Mouse (Mus musculus): ENCODE data around the gene Gm42372. TPM values are rescaled to one million over a fixed set of nuclear protein-coding genes. Genes with fewer than 3 reads are reported as not detected.

Gene Gm42372
- polyA plus RNA-seq, 1 experiment from 2014 or later = 0.65 TPM

- peak; percentile 92 for DNase-seq (ENCODE audit: low spot score)
- peak; percentile 94 for ATAC-seq (ENCODE audit: insufficient number of reproducible peaks, low FRiP score, low TSS enrichment, low read depth)
- Histone ChIP-seq H3K9ac (ENCODE audit: low read length) (peak overlapping the region; percentile 77), H3K4me1 (ENCODE audit: control insufficient read depth, insufficient read depth, low read length) (peaks cover 24% of the 10 kb centered on the region), H3K36me3 (ENCODE audit: control insufficient read depth, insufficient read depth, low read length) (peaks cover 9% of the 10 kb centered on the region; the same call in 1 of the 2 replicates), H3K9me3 (ENCODE audit: control insufficient read depth, low read length) (no peaks in the 10 kb centered on the region; the same call in 1 of the 2 replicates), H3K4me3 (ENCODE audit: low read depth, low read length) (peak overlapping the region; percentile 72), H3K4me2 (ENCODE audit: low read depth, severe bottlenecking) (peak overlapping the region; percentile 62), H3K27ac (replicated peaks; ENCODE audit: low read depth, low read length) (peak overlapping the region; percentile 71), H3K27me3 (ENCODE audit: control insufficient read depth, insufficient read depth, low read length) (no peaks in the 10 kb centered on the region)
- under 1% methylated on average over 27 of the region's 27 CpGs for WGBS
Observed at GRCm38 (mm10) chr7:16993651-16994399, 10.9 kb downstream of the Gm42372 start.

GRCm38 (mm10) chr7:16994400-16994799, 11.5 kb downstream of the Gm42372 start:
- 5% methylated on average over 20 of the region's 20 CpGs for WGBS
- H3K4me1 ChIP-seq (ENCODE audit: control insufficient read depth, insufficient read depth, low read length) = peaks cover 24% of the 10 kb centered on the region
- no peak overlapping the region for H3K27ac ChIP-seq (replicated peaks; ENCODE audit: low read depth, low read length)
- peak overlapping the region; percentile 77 for H3K9ac ChIP-seq (ENCODE audit: low read length)
- H3K4me2 ChIP-seq (ENCODE audit: low read depth, severe bottlenecking) = peak overlapping the region; percentile 62
- DNase-seq (ENCODE audit: low spot score) = no peak
- peaks cover 9% of the 10 kb centered on the region; the same call in 1 of the 2 replicates for H3K36me3 ChIP-seq (ENCODE audit: control insufficient read depth, insufficient read depth, low read length)
- no peak for ATAC-seq (ENCODE audit: insufficient number of reproducible peaks, low FRiP score, low TSS enrichment, low read depth)
- no peaks in the 10 kb centered on the region; the same call in 1 of the 2 replicates for H3K9me3 ChIP-seq (ENCODE audit: control insufficient read depth, low read length)
- H3K4me3 ChIP-seq (ENCODE audit: low read depth, low read length) = peak overlapping the region; percentile 72
- no peaks in the 10 kb centered on the region for H3K27me3 ChIP-seq (ENCODE audit: control insufficient read depth, insufficient read depth, low read length)

- peak overlapping the region; percentile 72 for H3K4me3 ChIP-seq (ENCODE audit: low read depth, low read length)
- ATAC-seq (ENCODE audit: insufficient number of reproducible peaks, low FRiP score, low TSS enrichment, low read depth) (no peak), DNase-seq (ENCODE audit: low spot score) (no peak)
- H3K4me1 ChIP-seq (ENCODE audit: control insufficient read depth, insufficient read depth, low read length) = peaks cover 23% of the 10 kb centered on the region
- no peaks in the 10 kb centered on the region for H3K27me3 ChIP-seq (ENCODE audit: control insufficient read depth, insufficient read depth, low read length)
- H3K4me2 ChIP-seq (ENCODE audit: low read depth, severe bottlenecking) = peak overlapping the region; percentile 62
- peak overlapping the region; percentile 77; the same call in 1 of the 2 replicates for H3K9ac ChIP-seq (ENCODE audit: low read length)
- H3K36me3 ChIP-seq (ENCODE audit: control insufficient read depth, insufficient read depth, low read length) = peaks cover 10% of the 10 kb centered on the region; the same call in 1 of the 2 replicates
- H3K9me3 ChIP-seq (ENCODE audit: control insufficient read depth, low read length) = no peaks in the 10 kb centered on the region
- WGBS = 93% methylated on average over 4 of the region's 4 CpGs
- H3K27ac ChIP-seq (replicated peaks; ENCODE audit: low read depth, low read length) = no peak overlapping the region
Observed at GRCm38 (mm10) chr7:16995345-16995744, 12.5 kb downstream of the Gm42372 start.

- DNase-seq (ENCODE audit: low spot score) (no peak), ATAC-seq (ENCODE audit: insufficient number of reproducible peaks, low FRiP score, low TSS enrichment, low read depth) (no peak)
- Histone ChIP-seq H3K9me3 (ENCODE audit: control insufficient read depth, low read length) (no peaks in the 10 kb centered on the region), H3K27me3 (ENCODE audit: control insufficient read depth, insufficient read depth, low read length) (no peaks in the 10 kb centered on the region), H3K36me3 (ENCODE audit: control insufficient read depth, insufficient read depth, low read length) (peaks cover 12% of the 10 kb centered on the region), H3K27ac (replicated peaks; ENCODE audit: low read depth, low read length) (no peak overlapping the region), H3K4me1 (ENCODE audit: control insufficient read depth, insufficient read depth, low read length) (peaks cover 9% of the 10 kb centered on the region), H3K9ac (ENCODE audit: low read length) (no peak overlapping the region), H3K4me3 (ENCODE audit: low read depth, low read length) (no peak overlapping the region), H3K4me2 (ENCODE audit: low read depth, severe bottlenecking) (no peak overlapping the region)
- 79% methylated on average over 4 of the region's 4 CpGs for WGBS
Observed at GRCm38 (mm10) chr7:16999233-16999632, 16.3 kb downstream of the Gm42372 start.

- ATAC-seq (ENCODE audit: insufficient number of reproducible peaks, low FRiP score, low TSS enrichment, low read depth) (no peak), DNase-seq (ENCODE audit: low spot score) (peak; percentile 96)
- Histone ChIP-seq H3K36me3 (ENCODE audit: control insufficient read depth, insufficient read depth, low read length) (peaks cover 15% of the 10 kb centered on the region), H3K4me3 (ENCODE audit: low read depth, low read length) (no peak overlapping the region), H3K27me3 (ENCODE audit: control insufficient read depth, insufficient read depth, low read length) (no peaks in the 10 kb centered on the region), H3K27ac (replicated peaks; ENCODE audit: low read depth, low read length) (no peak overlapping the region), H3K9me3 (ENCODE audit: control insufficient read depth, low read length) (no peaks in the 10 kb centered on the region), H3K4me1 (ENCODE audit: control insufficient read depth, insufficient read depth, low read length) (peaks cover 9% of the 10 kb centered on the region), H3K9ac (ENCODE audit: low read length) (no peak overlapping the region), H3K4me2 (ENCODE audit: low read depth, severe bottlenecking) (no peak overlapping the region)
- WGBS = 34% methylated on average over 4 of the region's 4 CpGs
Observed at GRCm38 (mm10) chr7:16999650-17000049, 16.8 kb downstream of the Gm42372 start.

GRCm38 (mm10) chr7:17002375-17003195, 19.7 kb downstream of the Gm42372 start:
- peak; percentile 55 for ATAC-seq (ENCODE audit: insufficient number of reproducible peaks, low FRiP score, low TSS enrichment, low read depth)
- Histone ChIP-seq H3K9me3 (ENCODE audit: control insufficient read depth, low read length) (no peaks in the 10 kb centered on the region), H3K27ac (replicated peaks; ENCODE audit: low read depth, low read length) (no peak overlapping the region), H3K27me3 (ENCODE audit: control insufficient read depth, insufficient read depth, low read length) (no peaks in the 10 kb centered on the region), H3K36me3 (ENCODE audit: control insufficient read depth, insufficient read depth, low read length) (peaks cover 25% of the 10 kb centered on the region), H3K4me2 (ENCODE audit: low read depth, severe bottlenecking) (no peak overlapping the region), H3K4me3 (ENCODE audit: low read depth, low read length) (0 out of 2 replicates have a peak overlapping the region, but pooled peaks have one; percentile 5), H3K9ac (ENCODE audit: low read length) (no peak overlapping the region), H3K4me1 (ENCODE audit: control insufficient read depth, insufficient read depth, low read length) (no peaks in the 10 kb centered on the region)
- WGBS = 14% methylated on average over 7 of the region's 7 CpGs
- peak; percentile 93 for DNase-seq (ENCODE audit: low spot score)

GRCm38 (mm10) chr7:17003230-17003960, 20.5 kb downstream of the Gm42372 start:
- no peak overlapping the region for H3K27ac ChIP-seq (replicated peaks; ENCODE audit: low read depth, low read length)
- no peak overlapping the region for H3K4me2 ChIP-seq (ENCODE audit: low read depth, severe bottlenecking)
- 90% methylated on average over 7 of the region's 7 CpGs for WGBS
- ATAC-seq (ENCODE audit: insufficient number of reproducible peaks, low FRiP score, low TSS enrichment, low read depth) (no peak), DNase-seq (ENCODE audit: low spot score) (no peak)
- no peaks in the 10 kb centered on the region for H3K9me3 ChIP-seq (ENCODE audit: control insufficient read depth, low read length)
- no peak overlapping the region for H3K9ac ChIP-seq (ENCODE audit: low read length)
- H3K27me3 ChIP-seq (ENCODE audit: control insufficient read depth, insufficient read depth, low read length) = no peaks in the 10 kb centered on the region
- no peak overlapping the region for H3K4me3 ChIP-seq (ENCODE audit: low read depth, low read length)
- no peaks in the 10 kb centered on the region for H3K4me1 ChIP-seq (ENCODE audit: control insufficient read depth, insufficient read depth, low read length)
- peaks cover 26% of the 10 kb centered on the region for H3K36me3 ChIP-seq (ENCODE audit: control insufficient read depth, insufficient read depth, low read length)

- Histone ChIP-seq H3K4me1 (ENCODE audit: control insufficient read depth, insufficient read depth, low read length) (no peaks in the 10 kb centered on the region), H3K27me3 (ENCODE audit: control insufficient read depth, insufficient read depth, low read length) (no peaks in the 10 kb centered on the region), H3K4me2 (ENCODE audit: low read depth, severe bottlenecking) (no peak overlapping the region), H3K27ac (replicated peaks; ENCODE audit: low read depth, low read length) (no peak overlapping the region), H3K9ac (ENCODE audit: low read length) (no peak overlapping the region), H3K9me3 (ENCODE audit: control insufficient read depth, low read length) (no peaks in the 10 kb centered on the region), H3K36me3 (ENCODE audit: control insufficient read depth, insufficient read depth, low read length) (peaks cover 29% of the 10 kb centered on the region), H3K4me3 (ENCODE audit: low read depth, low read length) (no peak overlapping the region)
- ATAC-seq (ENCODE audit: insufficient number of reproducible peaks, low FRiP score, low TSS enrichment, low read depth) = no peak
- WGBS = 84% methylated on average over 7 of the region's 7 CpGs
- no peak for DNase-seq (ENCODE audit: low spot score)
Observed at GRCm38 (mm10) chr7:17004716-17005115, 21.8 kb downstream of the Gm42372 start.
